Mouse (Mus musculus) limb, embryonic 14.5 days (tissue): ENCODE data around the gene Xpo5. TPM values are rescaled to one million over a fixed set of nuclear protein-coding genes. Genes with fewer than 3 reads are reported as not detected.

ENCODE experiments used
- ATAC-seq: fragments of 200-750 bp; cut with Nextera tagmentation; 2 replicates; pipeline ENCODE4 v1.8.0; 2017; ENCODE audit warnings: low read depth, moderate number of reproducible peaks, moderate TSS enrichment; ENCODE audit not compliant: low FRiP score
- DNase-seq: peaks from one replicate; pipeline ENCODE4 v3.0.0-alpha.2; 2015; ENCODE audit warnings: low spot score
- H3K27ac ChIP-seq: fragments of 300-500 bp; sonication (generic); replicated peaks from 2 replicates; pipeline ENCODE4 v1.5.1; 2014; ENCODE audit warnings: low read depth, mild to moderate bottlenecking, low read length, moderate library complexity, mixed read lengths
- H3K27me3 ChIP-seq: fragments of 300-500 bp; sonication (generic); 2 replicates; pipeline ENCODE4 v1.6.1; 2014; ENCODE audit warnings: low read length, mixed read lengths; ENCODE audit not compliant: control insufficient read depth, insufficient read depth
- H3K36me3 ChIP-seq: fragments of 300-500 bp; sonication (generic); 2 replicates; pipeline ENCODE4 v1.6.1; 2014; ENCODE audit warnings: mild to moderate bottlenecking, low read length, moderate library complexity, mixed read lengths; ENCODE audit not compliant: control insufficient read depth, insufficient read depth
- H3K4me1 ChIP-seq: fragments of 300-500 bp; sonication (generic); 2 replicates; pipeline ENCODE4 v1.6.1; 2014; ENCODE audit warnings: antibody characterized with exemption, low read length, mixed read lengths; ENCODE audit not compliant: control insufficient read depth, insufficient read depth
- H3K4me2 ChIP-seq: fragments of 300-500 bp; sonication (generic); replicated peaks from 2 replicates; pipeline ENCODE4 v1.6.1; 2014; ENCODE audit warnings: low read depth, mild to moderate bottlenecking, low read length, moderate library complexity; ENCODE audit not compliant: severe bottlenecking
- H3K4me3 ChIP-seq: fragments of 300-500 bp; sonication (generic); replicated peaks from 2 replicates; pipeline ENCODE4 v1.5.1; 2014; ENCODE audit warnings: low read length
- H3K9ac ChIP-seq: fragments of 300-500 bp; sonication (generic); 2 replicates; pipeline ENCODE4 v1.6.1; 2014; ENCODE audit warnings: mild to moderate bottlenecking, low read depth, low read length, moderate library complexity; ENCODE audit not compliant: severe bottlenecking
- H3K9me3 ChIP-seq: fragments of 300-500 bp; sonication (generic); 2 replicates; pipeline ENCODE4 v1.6.1; 2016; ENCODE audit warnings: low read length; ENCODE audit not compliant: control insufficient read depth
- POLR2A ChIP-seq: fragments of 200-500 bp; IDR thresholded peaks from 2 replicates; pipeline ENCODE4 v1.8.0; 2012; ENCODE audit warnings: inconsistent platforms, mild to moderate bottlenecking, moderate library complexity, borderline replicate concordance; ENCODE audit not compliant: insufficient read depth, insufficient read length; ENCODE audit errors: extremely low read depth
- WGBS: fragments of 180-500 bp; shearing (Covaris S2); extraction: QIAGEN DNeasy Blood & Tissue Kit; methylation state at CpG from one replicate; pipeline ENCODE4 v1.1.7; 2014; 5-methylcytosine and 5-hydroxymethylcytosine counted together
- polyA plus RNA-seq, 2 experiments: library from polyadenylated mRNA; depleted of rRNA in 1 of 2; stranded (reverse) in 1 of 2; unstranded in 1 of 2; fragments of >200 nt; fragmentation: Nextera tagmentation in 1 of 2; extraction: Ambion mirVana in 1 of 2; gene quantifications; 2 replicates each; pipeline versions ENCODE4 v1.2.1 to v1.2.3; 2012 to 2014

The Xpo5 gene
- polyA plus RNA-seq, 2 experiments = 45.0 to 49.7 TPM

- ATAC-seq (no peak), DNase-seq (no peak)
- no peaks in the 10 kb centered on the region for H3K9me3 ChIP-seq
- WGBS = 95% methylated on average over 1 of the region's 1 CpGs
- H3K36me3 ChIP-seq = peaks cover 80% of the 10 kb centered on the region
- TF ChIP-seq POLR2A = no peak
- no peak overlapping the region for H3K4me3 ChIP-seq
- H3K4me2 ChIP-seq = no peak overlapping the region
- H3K9ac ChIP-seq = no peak overlapping the region
- no peaks in the 10 kb centered on the region for H3K4me1 ChIP-seq
- no peak overlapping the region for H3K27ac ChIP-seq
- no peaks in the 10 kb centered on the region for H3K27me3 ChIP-seq
Observed at GRCm38 (mm10) chr17:46236067-46236466, 33.5 kb downstream of the Xpo5 start.

- H3K4me1 ChIP-seq = no peaks in the 10 kb centered on the region
- TF ChIP-seq POLR2A = no peak
- H3K9me3 ChIP-seq = no peaks in the 10 kb centered on the region
- H3K9ac ChIP-seq = no peak overlapping the region
- no peak overlapping the region for H3K4me3 ChIP-seq
- H3K27me3 ChIP-seq = no peaks in the 10 kb centered on the region
- no peak overlapping the region for H3K27ac ChIP-seq
- ATAC-seq = no peak
- H3K36me3 ChIP-seq = peaks cover 82% of the 10 kb centered on the region
- no peak overlapping the region for H3K4me2 ChIP-seq
- WGBS = 95% methylated on average over 6 of the region's 6 CpGs
- no peak for DNase-seq
Observed at GRCm38 (mm10) chr17:46237079-46237478, 34.5 kb downstream of the Xpo5 start.

GRCm38 (mm10) chr17:46237480-46237879 lies 34.9 kb downstream of the Xpo5 start:
- Histone ChIP-seq H3K4me2 (no peak overlapping the region), H3K36me3 (peaks cover 85% of the 10 kb centered on the region), H3K9ac (no peak overlapping the region), H3K9me3 (no peaks in the 10 kb centered on the region), H3K27me3 (no peaks in the 10 kb centered on the region), H3K27ac (no peak overlapping the region), H3K4me1 (no peaks in the 10 kb centered on the region), H3K4me3 (no peak overlapping the region)
- no peak for TF ChIP-seq POLR2A
- no peak for ATAC-seq
- DNase-seq = no peak
- 82% methylated on average over 5 of the region's 5 CpGs for WGBS

- Histone ChIP-seq H3K4me1 (no peaks in the 10 kb centered on the region), H3K36me3 (peaks cover 88% of the 10 kb centered on the region), H3K9me3 (no peaks in the 10 kb centered on the region), H3K9ac (no peak overlapping the region), H3K27ac (no peak overlapping the region), H3K27me3 (no peaks in the 10 kb centered on the region), H3K4me2 (no peak overlapping the region), H3K4me3 (no peak overlapping the region)
- DNase-seq (no peak), ATAC-seq (no peak)
- 93% methylated on average over 15 of the region's 15 CpGs for WGBS
- no peak for TF ChIP-seq POLR2A
Observed at GRCm38 (mm10) chr17:46239516-46240114, 37.0 kb downstream of the Xpo5 start.

- no peak for TF ChIP-seq POLR2A
- no peak overlapping the region for H3K4me2 ChIP-seq
- H3K36me3 ChIP-seq = peaks cover 97% of the 10 kb centered on the region
- no peak overlapping the region for H3K27ac ChIP-seq
- H3K9me3 ChIP-seq = no peaks in the 10 kb centered on the region
- no peaks in the 10 kb centered on the region for H3K27me3 ChIP-seq
- WGBS = 67% methylated on average over 11 of the region's 11 CpGs
- no peak for DNase-seq
- H3K4me1 ChIP-seq = peaks cover 2% of the 10 kb centered on the region; the same call in 1 of the 2 replicates
- no peak for ATAC-seq
- H3K4me3 ChIP-seq = no peak overlapping the region
- no peak overlapping the region for H3K9ac ChIP-seq
Observed at GRCm38 (mm10) chr17:46241471-46241870, 38.9 kb downstream of the Xpo5 start.
